Mouse (Mus musculus) layer of hippocampus, postnatal 10 days (tissue): Measurements from ENCODE around the gene Irgm1. TPM values are rescaled to one million over a fixed set of nuclear protein-coding genes. Genes with fewer than 3 reads are reported as not detected.
"Not testable (repeated sequence)": the region's sequence is repeated elsewhere in the genome, so short reads cannot be mapped to it uniquely, and the experiment has no call there.

ENCODE experiments used
- DNase-seq, 2 experiments: peaks; one replicate each; pipeline ENCODE4 v3.0.0; 2021; ENCODE audit warnings: low spot score in 2 of 2
- long read RNA-seq: library from polyadenylated mRNA; stranded (forward); transcript quantifications from one replicate; pipeline ENCODE4 v2.0.0, GENCODE M21; 2023
- total RNA-seq, 2 experiments: library from RNA; stranded (reverse); gene quantifications; 2 replicates each; pipeline ENCODE4 v1.2.3; 2021

Gene Irgm1
- total RNA-seq = 1 to 10 TPM; 3.3 TPM
- long read RNA-seq, partial matches to known transcripts = 0 of 6 reads
- long read RNA-seq, other reads (novel, unspliced or antisense) = 2 of 6 reads

DNA sequence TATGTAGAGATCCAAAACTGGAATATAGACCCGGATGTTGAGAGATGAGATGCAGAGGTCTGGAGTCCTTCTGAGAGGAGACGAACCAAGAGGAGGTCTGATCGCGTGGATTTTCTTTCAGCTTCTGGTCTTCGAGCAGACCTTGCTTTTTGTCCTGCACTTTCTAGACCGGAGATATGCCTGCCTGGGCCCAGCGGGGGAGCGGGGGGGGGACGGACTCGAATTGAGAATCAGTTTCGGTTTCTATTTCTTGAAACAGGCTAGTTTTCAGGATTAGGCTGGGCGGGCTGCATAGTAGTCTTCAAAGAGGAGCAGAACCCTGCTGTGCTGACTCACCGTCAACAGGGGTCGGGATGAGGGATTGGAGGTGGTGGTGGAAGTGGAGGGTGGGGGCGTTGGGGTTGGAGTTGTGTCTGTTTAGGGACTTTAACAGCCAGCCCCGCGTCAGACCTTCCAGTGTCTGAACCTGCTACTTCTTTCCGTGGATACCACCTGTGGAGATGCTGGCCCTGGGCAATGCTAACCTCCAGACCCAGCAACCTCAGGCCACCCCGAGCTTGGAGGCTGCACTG, at the start of gene Irgm1:
Irgm1 (minus strand) TSS at position 483 of the 572 bp plus-strand sequence.
- DNase-seq = peak; percentile 44 to 51

GRCm38 (mm10) chr11:48918380-48918779, 46.9 kb upstream of the Irgm1 start:
- no peak for DNase-seq

- DNase-seq = no peak
Measured at GRCm38 (mm10) chr11:48913611-48914010, 42.1 kb upstream of the Irgm1 start.

GRCm38 (mm10) chr11:48908459-48908858, 37.0 kb upstream of the Irgm1 start:
- DNase-seq = no peak

GRCm38 (mm10) chr11:48902021-48902420, 30.5 kb upstream of the Irgm1 start, which contains the start of gene Gm5431:
Gene Gm5431, minus strand, starts transcription at chr11:48902214.
- DNase-seq = no peak

GRCm38 (mm10) chr11:48901567-48901930, 30.1 kb upstream of the Irgm1 start:
- DNase-seq = not testable (repeated sequence)

- not testable (repeated sequence) for DNase-seq
Measured at GRCm38 (mm10) chr11:48900654-48901566, 29.4 kb upstream of the Irgm1 start.

DNA sequence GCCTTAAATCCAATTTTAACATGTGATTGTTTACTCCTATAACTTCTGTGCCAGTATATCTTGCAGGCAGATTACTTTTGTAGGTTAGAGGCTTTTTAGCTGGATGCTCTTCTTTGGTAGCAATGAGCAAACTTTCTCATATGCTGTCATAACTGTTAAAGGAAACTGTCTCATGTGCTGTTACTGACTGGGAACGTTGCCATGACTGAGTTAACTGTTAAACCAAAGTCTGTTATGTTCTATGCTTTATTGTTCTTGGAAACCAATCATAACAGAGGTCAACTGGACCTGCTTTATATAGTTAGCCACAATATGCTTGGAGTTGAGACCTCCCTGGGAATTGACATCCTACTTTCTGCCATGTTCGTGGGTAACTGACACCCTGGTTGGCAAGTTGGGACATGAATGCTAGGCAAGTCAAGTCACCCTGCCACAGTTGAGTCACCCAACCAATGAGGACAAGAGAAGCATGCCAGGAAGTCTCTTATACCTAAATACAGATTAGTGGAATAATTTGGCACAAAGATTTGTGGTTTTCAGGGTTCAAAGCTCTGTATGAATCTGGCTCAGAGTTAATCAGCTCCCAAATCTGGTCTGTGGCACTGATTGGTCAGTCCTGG, 27.4 kb upstream of the Irgm1 start:
- DNase-seq = no peak

DNA sequence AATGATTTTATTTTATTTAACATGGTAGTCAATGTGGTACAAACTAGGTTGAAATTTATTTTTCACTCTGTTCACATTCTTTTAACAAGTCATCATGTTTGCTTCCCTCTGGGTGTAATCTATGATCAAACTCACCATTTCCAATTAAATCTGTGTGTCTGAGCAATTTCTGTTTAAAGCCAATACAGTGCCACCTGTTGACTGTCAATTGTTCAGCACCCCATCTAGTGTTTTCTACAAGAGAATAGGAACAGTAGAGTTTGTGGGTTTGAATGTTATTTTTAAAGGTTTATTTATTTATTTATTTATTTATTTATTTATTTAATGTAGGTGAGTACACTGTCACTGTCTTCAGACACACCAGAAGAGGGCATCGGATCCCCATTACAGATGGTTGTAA, 5.2 kb upstream of the Irgm1 start:
- DNase-seq = no peak

DNA sequence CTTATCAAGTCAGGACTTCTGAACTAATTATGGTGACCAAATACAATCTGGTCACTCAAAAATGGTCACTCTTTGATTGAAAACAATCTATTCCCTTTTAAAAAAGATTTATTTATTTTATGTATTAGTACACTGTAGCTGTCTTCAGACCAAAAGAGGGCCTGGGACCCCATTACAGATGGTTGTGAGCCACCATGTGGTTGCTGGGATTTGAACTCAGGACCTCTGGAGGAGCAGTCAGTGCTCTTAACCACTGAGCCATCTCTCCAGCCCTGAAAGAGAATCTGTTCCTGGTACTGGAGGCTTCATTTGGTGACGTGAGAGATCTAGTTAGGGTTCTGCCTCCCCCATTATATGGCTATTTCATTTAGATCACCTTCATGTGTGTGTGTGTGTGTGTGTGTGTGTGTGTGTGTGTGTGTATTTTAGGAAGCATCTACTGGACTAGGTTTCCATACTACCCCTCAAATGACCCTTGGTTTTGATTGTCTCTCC, 3.9 kb upstream of the Irgm1 start:
- DNase-seq = not testable (repeated sequence)

- DNase-seq = peak; percentile 71 to 72
Measured at GRCm38 (mm10) chr11:48874465-48874864, 3.0 kb upstream of the Irgm1 start.

GRCm38 (mm10) chr11:48873591-48874290, 2.3 kb upstream of the Irgm1 start:
- no peak for DNase-seq

DNA sequence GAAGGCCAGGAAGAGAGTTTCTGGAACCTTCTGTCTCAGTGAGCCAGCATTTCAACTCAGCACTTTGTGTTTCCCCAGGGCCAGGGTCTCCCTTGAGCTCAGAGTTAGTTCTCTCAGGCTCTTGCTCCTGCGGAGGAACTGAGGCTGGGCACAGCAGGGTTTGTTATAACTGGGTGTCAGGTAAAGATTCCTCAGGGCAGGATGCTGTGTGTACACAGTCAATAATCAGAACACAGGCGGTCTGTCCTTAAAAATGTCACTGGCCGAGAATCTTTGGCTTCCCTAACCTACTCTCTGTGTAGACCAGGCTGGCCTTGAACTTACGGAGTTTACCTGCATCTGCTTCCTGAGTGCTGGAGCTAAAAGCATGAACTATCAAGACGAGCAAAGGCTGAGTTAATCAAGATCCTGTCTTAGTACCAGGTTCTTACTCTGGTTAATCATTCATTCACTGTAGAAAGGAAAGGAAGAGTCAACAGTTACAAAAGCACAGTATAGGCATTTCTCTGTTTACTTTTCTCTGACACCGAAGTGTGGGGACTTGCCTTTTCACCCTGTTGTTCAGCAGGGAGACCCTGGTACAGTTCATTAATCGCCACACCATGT, 1.3 kb upstream of the Irgm1 start:
- DNase-seq = peak in 1 of 2 experiments; percentile 14

DNA sequence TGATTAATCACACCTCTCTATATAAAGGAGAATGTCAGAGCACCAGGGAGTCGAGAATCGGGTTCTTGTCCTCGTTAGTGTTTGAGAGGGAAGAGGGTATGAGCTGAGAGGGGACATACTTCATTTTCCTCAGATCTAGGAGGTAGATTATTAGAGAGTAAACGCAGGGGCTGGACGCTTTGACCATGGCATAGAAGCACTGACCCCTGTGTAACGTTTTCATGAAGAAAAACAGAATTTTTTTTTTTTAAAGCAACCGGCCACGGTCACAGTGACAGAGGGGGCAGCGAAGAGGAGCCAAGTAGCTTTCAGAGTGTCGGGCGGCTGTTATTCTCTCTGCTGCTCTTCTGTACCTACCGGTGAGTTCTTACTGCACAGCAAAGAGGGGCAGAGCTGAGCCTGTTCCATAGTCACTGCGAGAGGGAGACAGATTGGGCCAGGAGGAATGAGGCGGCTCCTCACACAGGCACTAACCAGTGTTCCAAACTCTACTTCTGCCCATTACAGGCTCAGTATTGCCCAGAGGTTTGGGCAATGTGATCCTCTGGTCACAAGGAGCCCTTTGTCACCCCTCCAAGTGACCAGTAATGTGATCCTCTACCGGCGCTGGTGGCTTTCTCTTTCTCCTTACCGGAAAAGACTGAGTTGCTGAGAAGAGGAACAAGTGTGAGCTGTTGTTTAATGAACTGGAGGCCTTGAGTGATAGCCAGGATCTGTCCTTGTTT, 496 bp upstream of the Irgm1 start:
- peak; percentile 29 to 31 for DNase-seq

DNA sequence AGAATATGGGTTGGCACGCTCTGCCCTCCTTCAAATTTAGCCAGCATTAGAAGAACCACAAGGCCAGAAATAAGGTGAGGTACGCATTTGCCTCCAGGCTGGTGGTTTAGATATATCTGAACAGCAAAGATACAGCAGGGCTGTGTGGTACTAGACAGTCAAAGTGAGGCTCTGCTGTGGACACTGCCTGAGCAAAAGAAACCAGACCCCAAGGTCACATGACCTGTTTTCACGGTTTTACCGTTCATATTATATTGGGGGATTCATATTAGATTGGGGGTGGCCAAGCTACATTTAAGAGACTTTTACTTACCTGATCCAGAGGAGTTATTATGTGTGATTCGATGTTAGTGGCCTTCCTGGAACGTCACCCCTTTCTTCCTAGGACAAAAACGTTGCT, 702 bp downstream of the Irgm1 start:
- no peak for DNase-seq

DNA sequence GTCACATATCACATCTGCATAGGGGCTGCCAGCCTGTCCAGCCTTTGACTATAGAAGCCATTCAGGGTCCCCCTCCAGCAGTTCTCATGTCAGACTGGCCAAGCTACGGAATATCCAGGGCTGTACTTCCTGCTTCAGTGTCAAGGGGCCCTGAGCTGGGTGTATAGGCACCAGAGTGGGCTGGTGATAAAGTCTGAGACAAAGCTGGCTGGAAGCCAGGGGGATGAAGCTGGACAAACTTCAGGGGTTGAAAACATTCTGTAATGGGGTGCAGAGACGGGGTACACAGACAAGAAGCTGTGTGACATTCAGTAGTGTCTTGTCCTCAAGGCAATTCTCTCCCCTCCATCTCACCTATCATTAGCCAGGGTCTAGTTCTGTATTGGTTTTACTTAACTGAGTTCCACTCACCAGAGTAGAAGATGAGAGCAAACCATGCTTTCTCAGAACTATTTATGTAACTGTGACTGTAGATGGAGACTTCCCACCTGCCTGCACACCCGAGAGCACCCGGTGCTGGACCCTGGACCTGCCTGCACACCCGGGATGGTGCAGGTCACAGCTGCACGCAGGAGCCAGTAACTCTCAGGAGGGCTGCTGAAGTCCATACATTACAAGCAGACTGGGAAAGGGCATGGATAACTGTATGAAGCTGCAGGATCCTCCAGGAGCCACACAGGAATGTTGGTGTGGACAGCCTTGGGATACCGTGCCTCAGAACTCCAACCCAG, 1.9 kb downstream of the Irgm1 start:
- peak in 1 of 2 experiments; percentile 13 for DNase-seq

DNA sequence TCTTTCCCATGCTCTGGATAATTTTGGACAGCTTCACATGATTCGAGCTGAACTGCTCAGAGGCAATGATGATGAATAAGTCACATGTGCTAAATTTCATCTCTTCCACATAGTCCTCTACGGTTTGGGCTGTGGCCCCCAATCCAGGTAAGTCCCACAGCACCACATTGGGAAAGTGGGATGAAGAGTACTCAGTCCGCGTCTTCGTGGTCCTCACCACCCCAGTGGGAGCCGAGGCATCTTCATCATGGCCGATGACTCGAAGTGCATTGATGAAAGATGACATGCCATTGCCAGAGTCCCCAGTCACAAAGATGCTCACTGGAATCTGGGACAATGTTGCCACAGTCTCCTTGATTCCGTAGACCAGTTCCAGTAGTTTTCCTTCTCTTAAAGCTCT, 5.0 kb downstream of the Irgm1 start:
- DNase-seq = no peak

DNA sequence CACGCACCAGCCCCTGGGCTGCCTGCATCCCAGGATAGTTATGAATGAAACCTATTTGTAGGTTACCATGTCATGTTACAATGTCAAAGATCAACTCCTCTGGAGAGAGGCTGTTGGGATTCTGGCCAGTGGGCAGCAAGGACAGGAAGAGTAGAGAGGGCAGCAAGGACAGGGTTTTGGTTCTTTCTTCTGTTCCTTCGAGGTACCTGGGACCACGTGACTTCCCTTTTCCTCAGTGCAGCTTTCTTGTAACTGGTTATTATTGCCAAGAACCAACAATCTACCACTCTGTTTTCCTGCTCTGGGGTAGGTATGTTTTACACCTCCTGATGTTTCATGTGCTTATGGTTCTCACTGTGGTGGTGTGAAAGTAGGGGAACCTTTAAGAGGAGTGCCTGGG, 7.7 kb downstream of the Irgm1 start:
- DNase-seq = no peak

DNA sequence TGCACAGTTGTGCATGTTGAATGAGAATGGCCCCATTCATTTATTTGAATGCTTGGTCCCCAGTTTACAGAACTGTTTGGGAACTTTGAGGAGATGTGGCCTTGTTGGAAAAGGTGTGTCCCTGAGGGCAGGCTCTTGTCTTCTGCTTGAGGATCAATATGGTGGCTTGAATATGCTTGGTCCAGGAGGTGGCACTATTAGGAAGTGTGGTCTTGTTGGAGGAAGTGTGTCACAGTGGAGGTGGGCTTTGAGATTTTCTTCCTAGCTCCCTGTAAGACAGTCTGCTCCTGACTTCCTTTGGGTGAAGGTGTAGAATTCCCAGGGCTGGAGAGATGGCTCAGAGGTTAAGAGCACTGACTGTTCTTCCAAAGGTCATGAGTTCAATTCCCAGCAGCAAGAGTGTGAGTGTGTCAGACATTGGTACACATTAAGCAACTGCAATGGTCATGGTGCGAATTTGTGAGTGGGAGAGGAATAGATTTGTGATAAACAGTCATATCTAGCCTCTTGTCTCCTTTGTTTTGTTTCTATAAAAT, 8.6 kb downstream of the Irgm1 start:
- no peak for DNase-seq
